Mouse (Mus musculus) forebrain, embryonic 15.5 days (tissue): ENCODE results near the gene Vwa2. TPM values are rescaled to one million over a fixed set of nuclear protein-coding genes. Genes with fewer than 3 reads are reported as not detected.
A peak's percentile ranks its signal among the peaks of the same experiment; 100 is the strongest.

Experiments
- ATAC-seq: fragments of 200-750 bp; cut with Nextera tagmentation; replicated peaks from 2 replicates; pipeline ENCODE4 v1.8.0; 2017; ENCODE audit warnings: mild to moderate bottlenecking, moderate TSS enrichment, moderate library complexity
- H3K27ac ChIP-seq: fragments of 300-500 bp; sonication (generic); replicated peaks from 2 replicates; pipeline ENCODE4 v1.5.1; 2015; ENCODE audit warnings: mild to moderate bottlenecking, inconsistent platforms
- H3K27me3 ChIP-seq: fragments of 300-500 bp; sonication (generic); 2 replicates; pipeline ENCODE4 v1.6.1; 2015; ENCODE audit warnings: inconsistent platforms
- H3K36me3 ChIP-seq: fragments of 300-500 bp; sonication (generic); 2 replicates; pipeline ENCODE4 v1.6.1; 2015; ENCODE audit warnings: mild to moderate bottlenecking, inconsistent platforms
- H3K4me1 ChIP-seq: fragments of 300-500 bp; sonication (generic); 2 replicates; pipeline ENCODE4 v1.6.1; 2015; ENCODE audit warnings: inconsistent platforms
- H3K4me2 ChIP-seq: fragments of 300-500 bp; sonication (generic); replicated peaks from 2 replicates; pipeline ENCODE4 v1.6.1; 2015; ENCODE audit warnings: mild to moderate bottlenecking, inconsistent platforms
- H3K4me3 ChIP-seq: fragments of 300-500 bp; sonication (generic); 2 replicates; pipeline ENCODE4 v1.5.1; 2015; ENCODE audit warnings: mild to moderate bottlenecking, inconsistent platforms
- H3K9ac ChIP-seq: fragments of 300-500 bp; sonication (generic); replicated peaks from 2 replicates; pipeline ENCODE4 v1.6.1; 2015; ENCODE audit warnings: mild to moderate bottlenecking, inconsistent platforms
- H3K9me3 ChIP-seq: fragments of 300-500 bp; sonication (generic); 2 replicates; pipeline ENCODE4 v1.6.1; 2016; ENCODE audit warnings: inconsistent platforms
- WGBS: fragments of 180-500 bp; shearing (Covaris S2); methylation state at CpG from one replicate; pipeline ENCODE4 v1.1.7; 2015; ENCODE audit warnings: mixed read lengths; 5-methylcytosine and 5-hydroxymethylcytosine counted together
- polyA plus RNA-seq: library from polyadenylated mRNA; unstranded; fragments of >200 nt; fragmentation: Nextera tagmentation; extraction: Ambion mirVana; gene quantifications from 2 replicates; pipeline ENCODE4 v1.2.1, GENCODE M21; 2015

Gene Vwa2
- 0.28 and 0.32 TPM in 2 replicates for polyA plus RNA-seq

DNA sequence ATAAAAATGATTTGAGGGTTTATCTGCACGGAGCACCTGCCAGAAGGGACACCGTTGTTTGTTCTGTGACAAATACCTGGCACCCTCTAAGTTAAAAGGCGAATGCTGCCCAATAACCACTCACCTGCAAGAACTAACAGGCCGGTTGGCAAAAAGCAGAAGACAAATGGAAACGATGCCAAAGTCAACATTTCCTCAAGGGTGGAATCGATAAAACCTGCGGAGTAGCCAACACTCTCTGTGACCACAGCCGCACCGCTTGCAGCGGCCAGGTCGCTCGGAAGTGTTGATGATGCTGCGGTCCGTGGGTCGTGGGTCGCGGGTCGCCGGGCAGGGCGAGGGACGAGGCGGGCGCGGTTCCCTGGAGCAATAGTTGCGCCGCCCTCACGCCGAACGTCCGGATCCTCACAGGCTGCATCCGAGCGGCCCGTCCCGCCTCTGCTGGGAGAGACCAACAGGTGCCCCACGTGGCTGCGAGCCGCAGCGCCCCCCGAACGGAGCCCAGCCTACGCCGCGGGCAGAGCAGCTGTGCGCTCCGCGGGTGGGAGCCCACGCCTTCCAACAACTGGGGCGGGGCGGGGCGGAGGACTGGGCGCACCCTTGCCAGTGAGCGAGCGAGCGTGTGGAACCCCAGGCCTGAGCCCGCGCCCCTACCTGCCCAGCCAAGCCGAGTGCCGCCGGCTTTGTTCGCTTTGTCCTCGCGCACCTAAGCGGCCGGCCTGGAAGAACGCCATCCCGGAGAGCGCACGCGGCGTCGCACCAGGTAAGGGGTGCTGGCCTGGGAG lies at the start of gene Vwa2:
Vwa2 (plus strand) TSS at position 434 of the 785 bp plus-strand sequence.
- Histone ChIP-seq H3K36me3 (no peaks in the 10 kb centered on the region), H3K4me2 (peak within 1 kb of the TSS; percentile 98), H3K9ac (peak within 1 kb of the TSS; percentile 30), H3K9me3 (no peaks in the 10 kb centered on the region), H3K27me3 (peaks cover 45% of the 10 kb centered on the region), H3K4me3 (peak within 1 kb of the TSS; percentile 49), H3K27ac (no peak within 1 kb of the TSS), H3K4me1 (peaks cover 16% of the 10 kb centered on the region)
- 2% methylated on average over 71 of the region's 71 CpGs for WGBS
- peak; percentile 13; the same call in 1 of the 2 replicates for ATAC-seq

DNA sequence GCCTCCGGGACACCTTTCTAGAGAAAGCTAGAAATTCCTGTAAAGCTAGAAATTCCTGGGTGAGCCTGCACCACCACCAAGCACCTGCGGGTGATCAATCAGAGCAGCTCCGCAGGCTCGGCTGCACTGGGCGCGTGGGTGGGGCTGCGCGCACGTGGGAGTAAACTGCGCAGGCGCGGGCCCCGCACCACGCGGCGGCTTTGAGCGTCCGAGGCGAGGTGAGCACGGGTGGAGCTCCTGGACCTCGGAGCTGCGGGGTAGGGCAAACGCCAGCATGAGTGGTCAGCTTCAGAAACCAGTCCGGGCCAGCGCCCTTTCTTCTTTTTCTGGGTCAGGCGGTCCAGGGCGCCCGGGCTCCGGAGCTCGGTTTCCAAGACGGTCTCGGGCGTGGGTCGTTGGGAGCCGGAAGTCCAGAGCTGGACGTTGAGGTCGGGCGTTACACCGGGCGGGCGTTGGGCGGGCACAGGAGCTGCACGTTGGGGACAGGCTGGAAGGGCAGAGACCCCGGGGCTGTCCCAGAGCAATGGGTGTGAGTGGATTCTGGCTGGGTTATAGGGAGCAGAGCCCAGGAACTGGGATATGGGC lies 47.9 kb upstream of the Vwa2 start, which contains the start of gene Tdrd1:
Tdrd1 (plus strand) TSS at position 163 of the 585 bp plus-strand sequence.
- no peaks in the 10 kb centered on the region for H3K9me3 ChIP-seq
- H3K9ac ChIP-seq, result no peak within 1 kb of the TSS
- H3K4me3 ChIP-seq, result peak within 1 kb of the TSS; percentile 12; the same call in 1 of the 2 replicates
- H3K4me1 ChIP-seq, result peaks cover 5% of the 10 kb centered on the region
- no peak for ATAC-seq
- no peak within 1 kb of the TSS for H3K27ac ChIP-seq
- H3K4me2 ChIP-seq, result peak within 1 kb of the TSS; percentile 20; the same call in 1 of the 2 replicates
- H3K36me3 ChIP-seq, result no peaks in the 10 kb centered on the region
- H3K27me3 ChIP-seq, result no peaks in the 10 kb centered on the region
- WGBS, result 72% methylated on average over 44 of the region's 44 CpGs

DNA sequence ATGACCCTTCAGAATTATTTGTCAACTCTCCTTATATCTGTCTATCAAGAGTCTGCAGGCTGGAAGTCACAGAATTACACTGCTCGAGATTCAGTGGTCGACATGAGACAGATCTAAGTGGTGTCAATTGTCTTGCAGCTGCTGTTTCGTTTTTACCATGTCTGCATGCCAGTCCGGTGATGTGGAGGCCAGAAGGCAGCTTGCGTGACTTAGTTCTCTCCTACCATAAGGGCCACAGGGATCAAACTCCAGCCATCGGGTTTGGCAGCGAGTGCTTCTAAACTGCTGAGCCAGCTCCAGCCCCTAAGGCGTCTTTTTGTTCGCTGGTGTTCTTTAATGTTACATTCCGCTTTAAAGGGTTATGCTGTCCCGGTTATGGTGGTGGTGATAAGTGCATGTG lies 45.7 kb upstream of the Vwa2 start:
- no peaks in the 10 kb centered on the region for H3K27me3 ChIP-seq
- no peak for ATAC-seq
- 87% methylated on average over 11 of the region's 11 CpGs for WGBS

DNA sequence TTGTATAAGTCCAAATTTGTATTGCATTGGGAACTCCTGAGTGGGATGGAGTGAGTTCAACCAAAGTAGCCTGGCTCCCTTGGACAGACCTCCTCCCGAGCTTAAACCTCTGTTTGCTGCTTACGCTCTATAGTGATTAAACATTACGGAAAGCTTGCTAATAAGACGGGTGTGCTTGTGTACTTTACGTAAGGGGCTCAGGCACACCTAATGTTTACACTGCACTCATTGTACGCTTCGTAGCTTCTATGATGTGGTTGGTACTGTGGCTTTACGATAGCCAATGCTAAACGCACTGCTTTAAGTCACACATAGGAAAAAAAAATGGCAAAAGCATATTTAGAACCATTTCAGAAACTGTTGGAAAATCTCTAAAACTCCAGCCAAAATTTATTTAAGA lies 44.8 kb upstream of the Vwa2 start:
- no peak for ATAC-seq
- H3K9me3 ChIP-seq, result no peaks in the 10 kb centered on the region
- H3K4me2 ChIP-seq, result no peak overlapping the region
- H3K9ac ChIP-seq, result no peak overlapping the region
- 90% methylated on average over 9 of the region's 9 CpGs for WGBS
- no peaks in the 10 kb centered on the region for H3K27me3 ChIP-seq
- no peaks in the 10 kb centered on the region for H3K4me1 ChIP-seq
- no peak overlapping the region for H3K4me3 ChIP-seq
- H3K36me3 ChIP-seq, result no peaks in the 10 kb centered on the region
- H3K27ac ChIP-seq, result no peak overlapping the region

More for the DNA sequence above, 45.7 kb upstream of the Vwa2 start:
- H3K36me3 ChIP-seq, result no peaks in the 10 kb centered on the region
- H3K9me3 ChIP-seq, result no peaks in the 10 kb centered on the region
- no peaks in the 10 kb centered on the region for H3K4me1 ChIP-seq
- H3K4me2 ChIP-seq, result no peak overlapping the region
- no peak overlapping the region for H3K27ac ChIP-seq
- H3K4me3 ChIP-seq, result no peak overlapping the region
- H3K9ac ChIP-seq, result no peak overlapping the region

DNA sequence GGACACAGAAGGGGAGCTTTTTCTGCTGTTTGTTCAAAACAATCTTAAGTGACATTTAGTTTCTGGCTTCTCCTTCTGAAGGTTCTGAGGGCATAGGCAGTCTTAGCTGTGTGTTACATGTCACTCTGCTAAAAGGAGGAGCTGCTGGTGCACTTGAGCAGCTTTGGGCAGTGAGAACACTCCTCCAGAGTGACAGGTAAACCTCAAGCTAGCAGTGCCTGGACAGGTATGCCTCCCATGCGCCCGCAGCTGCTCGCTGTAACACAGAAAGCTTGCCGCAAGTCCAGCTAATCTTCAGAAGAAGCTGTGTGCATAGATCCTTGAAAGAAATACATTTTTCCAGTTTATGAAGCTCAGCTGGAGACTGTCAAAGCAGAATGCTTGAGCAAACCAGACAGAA lies 43.9 kb upstream of the Vwa2 start:
- H3K4me3 ChIP-seq, result no peak overlapping the region
- H3K9ac ChIP-seq, result no peak overlapping the region
- H3K4me2 ChIP-seq, result no peak overlapping the region
- H3K27ac ChIP-seq, result no peak overlapping the region
- no peaks in the 10 kb centered on the region for H3K36me3 ChIP-seq
- no peak for ATAC-seq
- no peaks in the 10 kb centered on the region for H3K4me1 ChIP-seq
- H3K27me3 ChIP-seq, result no peaks in the 10 kb centered on the region
- WGBS, result 85% methylated on average over 4 of the region's 4 CpGs
- H3K9me3 ChIP-seq, result no peaks in the 10 kb centered on the region

DNA sequence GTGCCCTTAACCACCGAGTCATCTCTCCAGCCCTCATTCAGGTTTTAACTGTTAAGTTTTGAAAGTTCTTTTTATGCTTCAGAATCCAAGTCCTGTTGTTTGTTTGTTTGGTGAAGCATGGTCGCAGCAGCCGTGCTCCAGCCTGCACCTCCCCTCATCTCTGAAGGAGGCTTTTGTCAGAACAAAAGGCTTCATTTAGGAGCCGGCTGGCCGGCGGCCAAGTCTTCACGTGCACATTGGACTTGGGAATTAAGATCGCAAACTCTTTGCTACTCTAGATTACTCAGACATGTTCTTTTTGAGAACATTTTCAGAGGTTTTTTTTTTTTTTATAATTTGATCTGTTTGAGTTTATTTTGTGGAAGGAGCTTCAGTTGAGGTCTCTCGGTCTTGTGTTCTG lies 38.7 kb upstream of the Vwa2 start:
- no peak overlapping the region for H3K27ac ChIP-seq
- H3K4me1 ChIP-seq, result no peaks in the 10 kb centered on the region

DNA sequence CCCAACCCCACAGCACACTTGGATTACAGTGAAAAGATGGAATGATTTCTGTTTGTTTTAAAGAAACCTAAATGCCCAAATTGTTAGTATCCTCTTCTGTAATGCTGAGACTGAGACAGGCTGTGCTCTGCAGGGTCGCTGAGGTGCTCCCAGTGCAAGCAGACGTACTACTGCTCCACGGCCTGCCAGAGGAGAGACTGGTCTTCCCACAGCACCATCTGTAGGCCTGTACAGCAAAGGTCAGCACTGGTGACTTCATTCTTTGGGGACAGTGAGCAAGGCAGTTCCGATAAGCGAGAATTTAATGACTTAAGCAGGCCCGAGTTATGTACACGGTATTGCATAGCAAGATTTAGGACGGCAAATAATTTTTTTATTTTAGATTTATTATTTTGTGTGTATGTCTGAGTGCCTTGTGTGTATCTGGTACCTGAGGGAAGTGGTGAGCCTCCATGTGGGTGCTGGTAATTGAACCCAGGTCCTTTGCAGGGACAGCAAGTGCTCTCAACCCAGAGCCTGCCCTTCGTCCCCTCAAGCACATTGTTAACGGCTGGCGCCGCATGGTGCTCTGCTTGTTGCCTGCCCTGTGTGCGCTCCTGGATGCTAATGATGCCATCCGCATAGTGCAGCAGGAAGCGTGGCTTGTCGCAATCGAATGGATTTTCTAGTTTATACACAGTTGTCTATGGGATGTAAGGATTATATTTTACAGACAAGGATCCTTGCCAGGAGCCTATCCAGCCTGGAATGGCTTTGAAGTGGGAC lies 34.9 kb upstream of the Vwa2 start:
- Histone ChIP-seq H3K4me3 (no peak overlapping the region), H3K4me2 (no peak overlapping the region), H3K27ac (no peak overlapping the region), H3K27me3 (no peaks in the 10 kb centered on the region), H3K4me1 (no peaks in the 10 kb centered on the region), H3K9me3 (no peaks in the 10 kb centered on the region), H3K36me3 (no peaks in the 10 kb centered on the region), H3K9ac (no peak overlapping the region)
- no peak for ATAC-seq
- WGBS, result 61% methylated on average over 17 of the region's 17 CpGs

More for the DNA sequence above, 38.7 kb upstream of the Vwa2 start:
- 10% methylated on average over 9 of the region's 9 CpGs for WGBS
- no peak overlapping the region for H3K4me2 ChIP-seq
- no peak overlapping the region for H3K4me3 ChIP-seq
- no peak for ATAC-seq
- H3K27me3 ChIP-seq, result no peaks in the 10 kb centered on the region
- no peak overlapping the region for H3K9ac ChIP-seq
- no peaks in the 10 kb centered on the region for H3K9me3 ChIP-seq
- H3K36me3 ChIP-seq, result no peaks in the 10 kb centered on the region

DNA sequence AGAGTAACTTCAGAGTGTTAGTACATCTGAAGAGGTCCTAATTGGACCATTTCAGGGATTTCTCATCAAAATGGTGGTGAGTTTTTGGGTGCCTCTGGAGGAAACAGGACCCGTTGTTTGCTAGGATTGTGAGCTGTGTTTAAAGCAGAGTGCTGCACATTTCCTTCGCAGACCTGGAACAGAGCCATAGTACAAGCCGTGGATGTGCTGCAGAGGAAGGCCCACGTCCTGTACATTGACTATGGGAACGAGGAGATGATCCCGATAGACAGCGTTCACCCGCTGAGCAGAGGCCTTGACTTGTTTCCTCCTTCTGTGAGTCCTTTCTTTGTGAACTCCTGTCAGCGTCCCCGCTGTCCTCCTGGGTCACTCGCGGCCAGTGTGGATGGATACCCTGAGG lies 31.1 kb upstream of the Vwa2 start:
- no peaks in the 10 kb centered on the region for H3K27me3 ChIP-seq
- H3K4me2 ChIP-seq, result no peak overlapping the region
- H3K4me1 ChIP-seq, result no peaks in the 10 kb centered on the region
- H3K9me3 ChIP-seq, result no peaks in the 10 kb centered on the region
- no peak for ATAC-seq
- no peak overlapping the region for H3K27ac ChIP-seq
- 81% methylated on average over 12 of the region's 12 CpGs for WGBS
- H3K4me3 ChIP-seq, result no peak overlapping the region
- no peak overlapping the region for H3K9ac ChIP-seq
- H3K36me3 ChIP-seq, result no peaks in the 10 kb centered on the region

DNA sequence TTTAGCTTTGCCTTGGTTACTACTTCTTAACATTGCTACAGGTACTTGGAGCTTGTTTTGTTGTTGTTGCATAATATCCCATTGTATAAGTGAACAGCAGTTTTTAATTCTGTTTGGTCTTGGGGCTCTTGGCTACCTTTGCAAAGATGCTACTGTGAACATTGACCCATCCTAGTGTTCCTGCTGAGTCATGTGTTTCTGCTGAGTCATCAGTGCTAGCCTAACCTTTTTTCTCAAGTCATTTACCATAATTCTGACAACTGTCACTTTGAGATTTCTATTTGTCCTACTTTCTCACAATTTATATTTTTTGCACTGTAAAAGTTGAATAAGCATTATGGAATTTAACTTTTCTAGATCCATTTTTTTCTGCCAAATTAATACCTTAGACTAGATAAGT lies 21.5 kb upstream of the Vwa2 start:
- H3K4me2 ChIP-seq, result no peak overlapping the region
- no peak overlapping the region for H3K4me3 ChIP-seq

DNA sequence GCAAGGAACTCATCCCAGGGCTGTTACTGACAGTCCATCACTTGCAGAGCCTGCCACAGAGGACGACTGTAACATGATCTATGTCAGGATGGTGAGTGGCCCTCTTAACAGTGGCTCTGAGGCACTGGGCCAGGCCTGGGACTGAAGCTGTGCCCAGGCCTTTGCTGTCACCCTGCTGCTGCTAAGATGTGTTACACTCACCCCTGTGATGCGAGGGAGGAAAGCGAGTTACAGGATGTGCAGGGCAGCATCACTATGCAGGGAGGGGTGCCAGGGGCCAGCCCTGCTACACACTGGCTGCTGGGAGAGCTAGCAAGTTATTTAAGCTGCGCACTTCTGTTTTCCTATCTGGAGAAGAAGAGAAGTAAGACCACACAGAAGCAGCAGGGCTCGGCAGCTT lies 17.6 kb upstream of the Vwa2 start:
- 59% methylated on average over 5 of the region's 5 CpGs for WGBS
- no peak overlapping the region for H3K4me2 ChIP-seq
- no peaks in the 10 kb centered on the region for H3K9me3 ChIP-seq
- H3K9ac ChIP-seq, result no peak overlapping the region
- ATAC-seq, result no peak
- H3K4me1 ChIP-seq, result no peaks in the 10 kb centered on the region
- H3K27me3 ChIP-seq, result no peaks in the 10 kb centered on the region
- H3K27ac ChIP-seq, result no peak overlapping the region
- H3K36me3 ChIP-seq, result no peaks in the 10 kb centered on the region
- no peak overlapping the region for H3K4me3 ChIP-seq

More for the DNA sequence above, 21.5 kb upstream of the Vwa2 start:
- no peak for ATAC-seq
- H3K27me3 ChIP-seq, result no peaks in the 10 kb centered on the region
- no peaks in the 10 kb centered on the region for H3K4me1 ChIP-seq
- no peak overlapping the region for H3K9ac ChIP-seq
- H3K27ac ChIP-seq, result no peak overlapping the region
- no peaks in the 10 kb centered on the region for H3K36me3 ChIP-seq
- no peaks in the 10 kb centered on the region for H3K9me3 ChIP-seq

DNA sequence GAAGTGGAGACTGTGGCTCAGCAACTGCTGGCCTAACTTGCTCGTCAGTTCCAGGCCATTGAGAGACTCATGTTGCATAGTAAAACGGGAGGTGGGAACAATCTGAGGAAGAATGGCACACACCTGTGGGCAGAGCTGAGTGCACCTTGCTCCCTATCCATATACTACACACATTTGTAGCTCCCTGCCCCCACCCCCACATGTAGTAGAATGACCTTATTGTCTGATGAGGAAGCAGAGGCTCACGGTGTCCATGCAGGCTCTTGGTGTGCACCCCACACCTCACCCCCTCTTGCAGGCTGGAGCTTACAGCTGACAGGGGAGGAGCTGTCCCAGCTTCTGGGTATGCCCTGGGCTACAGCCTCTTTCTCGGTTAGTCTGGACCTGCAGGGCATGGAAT lies 6.3 kb upstream of the Vwa2 start:
- Histone ChIP-seq H3K36me3 (no peaks in the 10 kb centered on the region), H3K9me3 (no peaks in the 10 kb centered on the region), H3K9ac (no peak overlapping the region), H3K27ac (no peak overlapping the region), H3K27me3 (peaks cover 5% of the 10 kb centered on the region), H3K4me2 (no peak overlapping the region), H3K4me1 (no peaks in the 10 kb centered on the region), H3K4me3 (no peak overlapping the region)
- no peak for ATAC-seq
- WGBS, result 66% methylated on average over 4 of the region's 4 CpGs
